Mouse (Mus musculus) CD4-positive helper T cell, adult 2 months (primary cell): Measurements from ENCODE around the gene Sppl2b.

Experiments
- DNase-seq: peaks from one replicate; pipeline ENCODE4 v3.0.0-alpha.2; 2012; ENCODE audit warnings: low read depth, missing footprints, low spot score

The Sppl2b gene

GRCm38 (mm10) chr10:80845055-80845693, 9.9 kb upstream of the Sppl2b start:
- no peak for DNase-seq

GRCm38 (mm10) chr10:80845732-80846131, 9.3 kb upstream of the Sppl2b start:
- no peak for DNase-seq

GRCm38 (mm10) chr10:80848571-80848970, 6.5 kb upstream of the Sppl2b start:
- peak; percentile 88 for DNase-seq

GRCm38 (mm10) chr10:80855749-80856073, 636 bp downstream of the Sppl2b start:
- DNase-seq: no peak

GRCm38 (mm10) chr10:80856267-80856666, 1.2 kb downstream of the Sppl2b start:
- DNase-seq: no peak

GRCm38 (mm10) chr10:80856908-80857307, 1.8 kb downstream of the Sppl2b start:
- DNase-seq: no peak

- DNase-seq: no peak
Measured at GRCm38 (mm10) chr10:80857386-80857785, 2.3 kb downstream of the Sppl2b start.

- no peak for DNase-seq
Measured at GRCm38 (mm10) chr10:80857848-80858247, 2.8 kb downstream of the Sppl2b start.

- DNase-seq: no peak
Measured at GRCm38 (mm10) chr10:80858350-80858935, 3.4 kb downstream of the Sppl2b start.

- DNase-seq: no peak
Measured at GRCm38 (mm10) chr10:80862305-80862704, 7.2 kb downstream of the Sppl2b start.

GRCm38 (mm10) chr10:80864446-80864845, 9.4 kb downstream of the Sppl2b start:
- no peak for DNase-seq

- DNase-seq: no peak
Measured at GRCm38 (mm10) chr10:80870993-80871392, 15.9 kb downstream of the Sppl2b start.

GRCm38 (mm10) chr10:80871581-80871980, 16.5 kb downstream of the Sppl2b start, which contains the start of gene Tmprss9:
TSS of gene Tmprss9 (plus strand) at chr10:80871848.
- DNase-seq: no peak

- no peak for DNase-seq
Measured at GRCm38 (mm10) chr10:80874035-80874434, 19.0 kb downstream of the Sppl2b start.

GRCm38 (mm10) chr10:80876028-80876427, 21.0 kb downstream of the Sppl2b start:
- DNase-seq: peak; percentile 70

GRCm38 (mm10) chr10:80876594-80876993, 21.5 kb downstream of the Sppl2b start:
- DNase-seq: no peak

GRCm38 (mm10) chr10:80880131-80880641, 25.1 kb downstream of the Sppl2b start:
- peak; percentile 69 for DNase-seq

- DNase-seq: peak; percentile 40
Measured at GRCm38 (mm10) chr10:80880901-80881300, 25.8 kb downstream of the Sppl2b start.

GRCm38 (mm10) chr10:80881301-80881700, 26.2 kb downstream of the Sppl2b start:
- peak; percentile 80 for DNase-seq

GRCm38 (mm10) chr10:80887181-80887580, 32.1 kb downstream of the Sppl2b start:
- no peak for DNase-seq

GRCm38 (mm10) chr10:80895100-80895499, 40.0 kb downstream of the Sppl2b start:
- no peak for DNase-seq

- DNase-seq: no peak
Measured at GRCm38 (mm10) chr10:80895697-80896096, 40.6 kb downstream of the Sppl2b start.
